Mouse (Mus musculus) frontal cortex, postnatal 10 days (tissue): ENCODE results near the gene Ccl7.
A peak's percentile ranks its signal among the peaks of the same experiment; 100 is the strongest.

Experiments
- DNase-seq, 2 experiments: peaks; one replicate each; pipeline ENCODE4 v3.0.0; 2022; ENCODE audit warnings: low spot score in 2 of 2, mixed read lengths in 1 of 2

Gene Ccl7

DNA sequence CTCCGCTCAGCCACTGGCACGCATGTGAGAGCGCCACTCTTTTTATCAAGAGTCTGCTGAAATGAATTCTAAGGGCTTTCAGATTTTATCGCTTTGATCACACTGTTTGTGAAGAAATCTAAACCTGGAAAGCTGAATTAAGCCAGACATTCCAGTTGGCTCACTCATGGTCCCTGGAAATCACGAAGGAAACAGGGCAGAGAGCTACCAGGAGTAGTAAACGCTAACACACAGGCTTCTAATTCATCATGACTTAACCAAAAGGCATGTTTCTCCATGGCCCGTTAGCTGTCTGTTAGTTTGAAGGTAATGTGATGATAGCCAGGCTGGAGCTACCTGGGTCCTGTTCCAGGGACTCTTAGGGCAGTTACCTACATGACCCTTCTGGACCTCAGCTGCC is 11.1 kb upstream of the Ccl7 start:
- no peak for DNase-seq

DNA sequence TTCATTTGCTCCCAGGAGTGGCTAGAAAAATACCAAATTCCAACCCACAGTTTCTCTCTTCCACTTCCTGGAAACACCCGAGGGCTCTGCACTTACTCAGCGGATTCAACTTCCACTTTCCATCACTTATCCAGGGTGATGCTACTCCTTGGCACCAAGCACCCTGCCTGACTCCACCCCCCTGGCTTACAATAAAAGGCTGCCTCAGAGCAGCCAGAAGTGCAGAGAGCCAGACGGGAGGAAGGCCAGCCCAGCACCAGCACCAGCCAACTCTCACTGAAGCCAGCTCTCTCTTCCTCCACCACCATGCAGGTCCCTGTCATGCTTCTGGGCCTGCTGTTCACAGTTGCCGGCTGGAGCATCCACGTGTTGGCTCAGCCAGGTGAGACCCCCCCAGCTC is 10.2 kb upstream of the Ccl7 start, which contains the start of gene Ccl2:
Ccl2 (plus strand) TSS at position 216 of the 400 bp plus-strand sequence.
- peak; percentile 41 to 66 for DNase-seq

DNA sequence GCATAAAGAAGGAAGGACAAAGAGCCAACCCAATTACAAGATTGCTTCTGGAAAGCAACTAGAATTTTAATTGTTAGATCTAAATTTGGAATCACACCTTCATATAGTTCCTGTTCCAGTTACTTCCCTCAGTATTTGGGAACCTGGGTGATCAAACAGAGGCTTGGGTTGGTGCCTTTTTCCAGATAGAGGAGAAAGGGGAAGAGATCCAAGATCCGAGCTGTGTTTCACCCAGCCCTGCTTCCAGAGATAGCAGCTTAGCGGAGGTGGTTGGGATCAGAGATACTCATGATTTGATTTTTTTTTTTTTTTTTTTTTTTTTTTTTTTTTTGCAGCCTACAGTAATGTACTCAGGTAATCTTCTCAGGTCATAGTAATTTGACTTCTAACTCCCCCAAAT is 9.7 kb upstream of the Ccl7 start:
- DNase-seq: no peak

DNA sequence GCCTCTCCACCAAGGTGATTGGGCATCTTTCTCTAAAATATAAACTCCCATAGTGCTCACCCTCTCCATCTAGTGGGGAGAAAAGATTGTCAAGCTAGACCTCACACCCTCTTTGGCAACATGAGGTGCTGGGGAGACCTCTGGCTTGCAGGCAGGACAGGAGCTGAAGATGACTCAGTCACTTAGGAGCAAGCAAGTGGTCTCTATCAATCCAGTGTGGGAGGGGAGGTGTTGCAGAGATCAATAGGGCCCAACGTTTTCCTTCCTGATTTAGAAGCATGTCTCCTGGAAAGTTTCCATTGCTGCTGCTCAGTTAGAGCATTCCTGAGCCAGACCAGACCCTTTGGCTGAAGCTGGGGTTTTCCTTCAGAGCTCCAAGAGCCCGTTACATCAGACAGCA is 7.0 kb upstream of the Ccl7 start, which contains the start of gene Gm17268:
Gm17268 (minus strand) TSS at position 28 of the 400 bp plus-strand sequence.
- DNase-seq: no peak

DNA sequence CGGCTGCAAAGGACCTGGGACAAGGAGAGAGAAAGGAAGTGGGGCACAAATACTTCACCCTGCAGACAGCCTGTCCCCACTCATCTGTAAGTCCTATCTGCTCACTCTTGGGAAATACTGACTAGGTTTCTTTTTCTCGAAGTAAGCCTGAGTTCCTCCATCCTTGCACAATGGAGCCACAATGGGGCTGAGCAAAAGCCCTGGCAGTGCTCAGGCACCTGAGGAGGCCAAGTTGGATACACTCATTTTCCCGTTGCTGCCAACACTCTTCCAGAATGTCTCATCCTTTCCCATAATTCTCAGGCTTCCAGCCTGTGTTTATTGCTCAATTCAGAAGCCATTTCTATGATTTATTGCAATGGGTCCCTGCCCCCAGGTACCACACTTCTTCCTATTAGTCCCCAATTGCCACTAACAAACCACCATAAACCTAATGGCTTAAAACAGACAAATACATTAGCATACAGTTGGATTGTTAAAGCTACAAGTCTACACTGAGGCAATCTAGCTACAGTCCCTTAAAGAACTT is 6.3 kb upstream of the Ccl7 start:
- DNase-seq: no peak

DNA sequence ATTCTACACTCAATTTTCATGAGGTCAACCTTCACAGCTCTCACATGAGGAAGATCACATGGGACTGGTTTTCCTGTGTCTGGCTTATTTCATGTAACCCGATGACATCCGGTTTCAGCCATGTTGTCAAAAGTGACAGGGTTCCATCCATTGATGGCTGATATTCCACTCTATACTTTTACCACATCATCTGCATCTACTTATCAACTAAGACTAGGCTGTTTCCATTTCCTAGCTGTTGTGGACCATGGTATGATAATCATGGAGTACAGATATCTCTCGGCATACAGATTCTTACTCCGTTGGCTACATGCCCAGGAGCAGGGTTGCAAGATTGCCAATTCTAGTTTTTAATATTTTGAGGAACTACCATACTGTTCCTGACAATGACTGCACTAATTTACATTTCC is 3.8 kb upstream of the Ccl7 start:
- no peak for DNase-seq

DNA sequence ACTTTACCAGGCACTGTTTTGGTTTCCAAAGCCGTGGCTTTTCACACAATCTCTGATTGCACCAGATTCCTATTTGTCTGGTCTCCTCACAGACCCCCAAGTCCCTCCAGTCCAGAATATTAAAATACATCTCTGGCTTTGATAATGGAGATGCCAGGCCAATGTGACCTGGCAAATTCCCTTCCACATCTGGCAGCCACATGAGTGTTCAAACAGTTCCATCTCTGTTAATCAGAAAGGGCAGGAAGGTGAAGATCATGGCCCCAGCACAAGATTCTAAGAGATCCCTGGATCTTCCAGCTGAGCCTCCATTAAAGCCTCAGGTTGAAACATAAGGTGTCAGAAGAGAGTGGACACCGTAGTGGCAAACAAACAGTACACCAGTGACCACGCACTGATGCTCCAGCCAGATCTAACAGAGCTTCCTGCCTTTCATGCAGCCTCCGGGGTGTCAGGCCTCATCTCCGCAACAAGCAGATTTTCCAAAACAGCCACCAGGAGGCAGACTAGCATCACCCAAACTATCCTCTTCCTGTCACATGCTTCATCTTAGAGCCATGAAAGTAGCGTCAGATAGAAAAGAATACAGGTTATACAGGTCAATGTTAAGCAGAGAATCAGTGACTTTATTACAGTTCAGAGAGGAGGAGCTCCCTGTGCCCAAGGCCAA is 2.4 kb downstream of the Ccl7 start:
- peak in 1 of 2 experiments; percentile 23 for DNase-seq

DNA sequence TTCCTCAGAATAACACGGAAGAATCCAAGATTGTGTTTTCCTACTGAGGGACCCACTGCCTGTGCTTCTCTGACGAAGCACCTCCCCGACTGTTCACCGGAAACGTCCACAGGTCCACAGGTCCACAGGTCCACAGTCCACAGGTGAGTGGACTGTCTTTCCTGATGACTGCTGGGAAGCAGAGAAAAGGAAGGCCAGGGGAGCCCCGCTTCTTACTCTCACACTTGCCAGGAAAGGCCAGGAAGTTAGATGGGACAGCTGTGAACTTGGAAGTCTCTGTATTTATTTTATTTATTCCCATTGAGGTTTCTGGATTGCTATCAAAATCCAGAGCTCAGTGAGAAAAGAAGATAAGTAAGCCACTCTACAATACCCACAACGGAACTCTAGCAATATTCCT is 8.3 kb downstream of the Ccl7 start:
- DNase-seq: no peak

DNA sequence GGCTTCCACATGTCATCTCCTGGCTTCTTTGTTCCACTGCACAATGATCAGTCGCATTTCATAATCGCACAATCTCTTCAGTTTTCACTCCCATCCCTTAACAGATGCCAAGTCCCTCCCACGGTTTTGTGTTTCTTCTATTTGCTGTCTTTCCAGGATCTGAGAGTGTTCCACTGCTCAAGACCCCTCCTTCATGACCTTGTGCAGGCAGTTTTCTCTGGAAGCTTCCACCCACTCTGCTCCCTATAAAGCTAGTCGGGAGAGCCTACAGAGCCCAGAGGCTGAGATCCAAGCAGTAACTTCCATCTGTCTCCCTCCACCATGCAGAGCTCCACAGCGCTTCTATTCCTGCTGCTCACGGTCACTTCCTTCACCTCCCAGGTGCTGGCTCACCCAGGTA is 12.1 kb downstream of the Ccl7 start, which contains the start of gene Ccl11:
Ccl11 (plus strand) TSS at position 178 of the 400 bp plus-strand sequence.
- DNase-seq: no peak

DNA sequence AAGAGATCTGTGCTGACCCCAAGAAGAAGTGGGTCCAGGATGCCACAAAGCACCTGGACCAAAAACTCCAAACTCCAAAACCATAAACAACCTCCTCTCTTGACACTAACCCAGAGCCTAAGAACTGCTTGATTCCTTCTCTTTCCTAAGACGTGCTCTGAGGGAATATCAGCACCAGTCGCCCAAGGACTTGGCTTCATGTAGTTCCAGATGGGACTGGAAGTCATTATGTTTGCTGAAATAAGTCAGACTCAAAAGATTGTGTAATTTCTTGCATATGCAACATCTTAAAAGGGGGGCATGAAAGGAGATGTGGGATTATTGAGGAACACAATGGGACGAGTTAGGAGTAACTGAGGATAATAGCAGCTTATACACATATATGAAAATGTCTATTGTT is 16.7 kb downstream of the Ccl7 start:
- no peak for DNase-seq

DNA sequence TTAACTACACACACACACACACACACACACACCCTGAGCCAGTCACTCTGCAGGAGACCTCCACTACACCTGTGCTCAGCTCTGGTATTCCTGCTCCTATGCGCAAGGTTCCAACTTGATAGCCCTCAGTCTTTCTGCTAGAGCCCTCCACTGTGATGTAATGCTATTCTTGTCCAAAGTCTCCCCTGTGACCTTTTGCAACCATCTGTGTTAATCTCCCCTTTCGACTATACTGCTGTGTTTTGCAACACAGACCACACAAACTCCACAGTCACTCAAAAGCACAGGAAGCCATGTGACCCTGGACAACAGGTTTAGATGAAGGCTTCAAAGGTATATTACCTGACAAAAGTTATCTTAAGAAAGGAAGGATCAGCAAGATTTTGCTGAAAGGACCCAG is 17.9 kb downstream of the Ccl7 start:
- DNase-seq: no peak

DNA sequence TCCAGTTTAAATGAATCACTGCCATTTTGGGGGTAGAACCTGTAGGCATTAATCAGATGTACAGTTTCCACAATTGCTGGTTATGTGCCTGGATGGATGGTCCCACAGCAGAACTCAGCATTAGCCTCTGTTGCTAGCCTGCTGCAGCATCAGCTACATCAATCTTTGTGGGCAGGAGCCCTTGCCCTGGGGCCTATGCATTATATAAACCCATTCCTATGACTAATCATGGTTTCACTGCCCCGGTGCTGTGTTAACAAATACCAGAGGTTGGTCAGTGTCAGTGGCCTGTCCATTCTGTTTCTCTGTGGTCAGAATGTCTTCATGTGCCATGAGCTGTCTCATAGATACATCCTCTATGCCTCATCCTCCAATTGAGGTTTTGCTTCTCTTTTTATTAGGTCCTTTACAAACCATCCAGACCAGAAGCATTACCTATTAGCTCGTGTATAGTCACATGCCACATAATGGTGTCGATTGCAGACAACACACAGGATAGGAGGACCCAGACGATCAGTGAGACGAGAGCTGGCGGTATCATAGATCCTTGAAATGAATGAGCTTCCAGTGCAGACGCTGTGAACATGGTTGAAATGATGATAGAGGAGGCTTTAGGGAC is 21.6 kb downstream of the Ccl7 start:
- DNase-seq: no peak

DNA sequence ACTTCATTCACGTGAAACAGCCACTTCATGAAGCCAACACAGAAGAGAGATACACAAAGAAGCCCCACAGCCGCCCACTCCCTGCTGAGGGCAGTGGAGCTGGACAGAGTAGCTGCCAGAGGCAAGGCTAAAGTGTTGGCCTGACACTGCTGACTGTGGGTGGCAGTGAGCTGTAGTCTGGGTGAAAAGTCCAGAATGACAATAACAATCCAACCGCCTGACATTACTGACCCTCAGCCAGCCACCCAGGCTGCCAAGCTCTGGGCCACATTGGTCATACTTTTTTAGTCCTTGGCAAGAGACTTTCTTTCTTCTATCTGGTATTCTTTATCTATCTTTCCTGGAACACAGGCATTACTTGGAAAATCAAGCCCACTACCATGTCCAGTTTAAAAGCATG is 25.6 kb downstream of the Ccl7 start:
- DNase-seq: no peak

DNA sequence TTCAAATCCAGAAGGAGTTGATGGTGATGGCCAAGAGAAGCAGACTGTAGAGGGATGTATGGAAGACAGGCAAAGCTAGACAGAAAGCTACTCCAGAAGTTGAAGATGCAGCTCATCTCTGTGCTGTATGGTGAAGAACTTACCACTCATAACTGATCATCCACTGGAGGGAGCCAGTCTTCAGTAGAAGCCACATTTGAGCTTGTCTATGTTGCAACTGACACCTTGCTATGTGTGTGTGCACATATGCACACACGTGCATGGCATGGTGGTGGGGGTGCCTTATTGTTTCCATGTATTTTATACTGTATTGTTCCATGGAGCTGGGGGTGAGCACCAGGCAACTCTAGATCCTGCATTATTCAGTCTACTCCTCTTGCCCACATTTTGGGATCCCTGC is 26.9 kb downstream of the Ccl7 start:
- no peak for DNase-seq

DNA sequence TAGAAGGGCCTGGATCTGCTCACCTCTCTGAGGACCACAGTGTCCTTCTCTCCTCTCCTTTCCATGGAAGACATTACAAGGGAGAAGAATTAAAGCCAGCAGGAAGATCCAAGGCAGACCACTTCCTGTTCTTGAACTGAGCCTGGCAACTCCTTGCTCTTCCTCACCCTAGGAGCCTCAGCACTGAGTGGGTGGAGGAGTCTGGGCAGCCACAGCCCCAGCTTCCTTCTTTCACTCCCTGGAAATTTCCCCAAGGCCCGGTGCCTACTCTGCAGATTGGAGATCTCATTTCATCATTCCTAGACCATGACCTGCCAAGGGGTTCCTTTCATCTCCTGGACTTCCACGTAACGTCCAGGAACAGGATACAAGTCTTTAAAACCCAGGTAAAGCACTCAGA is 27.5 kb downstream of the Ccl7 start:
- DNase-seq: no peak

DNA sequence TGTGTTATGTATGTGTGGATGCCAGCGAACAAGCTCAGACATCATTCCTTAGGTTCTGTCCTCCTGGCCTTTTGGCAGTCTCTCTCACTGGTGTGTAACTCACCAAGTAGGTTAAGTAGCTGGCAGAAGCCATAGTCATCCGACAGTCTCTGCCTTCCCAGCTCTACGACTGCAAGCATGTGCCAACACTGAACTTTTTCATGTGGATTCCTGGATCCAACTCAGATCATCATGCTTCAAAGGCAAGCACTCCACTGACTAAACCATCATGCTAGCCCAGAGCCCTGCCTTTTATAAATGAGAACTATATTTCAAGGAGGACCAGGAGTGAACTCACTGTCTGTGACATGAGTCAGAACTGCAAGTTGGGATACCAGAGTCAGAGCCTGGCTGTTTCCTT is 28.2 kb downstream of the Ccl7 start:
- no peak for DNase-seq

DNA sequence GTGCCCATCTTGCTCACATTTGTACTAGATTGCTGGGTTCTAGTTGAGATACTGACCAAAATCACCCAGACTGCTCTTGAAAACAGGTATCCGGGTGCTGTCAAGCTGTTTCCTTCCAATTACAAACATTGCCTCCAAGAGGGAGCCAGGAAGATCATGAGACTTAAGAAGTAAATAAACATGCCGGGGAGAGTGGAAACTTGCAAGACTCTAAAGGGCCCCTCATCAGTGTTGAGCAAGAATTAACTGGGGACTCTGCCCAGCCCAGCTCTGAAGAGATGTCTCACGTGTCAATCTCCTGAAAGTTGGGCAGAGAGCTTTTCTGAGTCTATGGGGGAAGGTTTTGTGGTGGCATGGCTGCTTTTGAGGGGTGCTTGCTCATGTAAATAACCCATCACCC is 31.5 kb downstream of the Ccl7 start:
- no peak for DNase-seq

DNA sequence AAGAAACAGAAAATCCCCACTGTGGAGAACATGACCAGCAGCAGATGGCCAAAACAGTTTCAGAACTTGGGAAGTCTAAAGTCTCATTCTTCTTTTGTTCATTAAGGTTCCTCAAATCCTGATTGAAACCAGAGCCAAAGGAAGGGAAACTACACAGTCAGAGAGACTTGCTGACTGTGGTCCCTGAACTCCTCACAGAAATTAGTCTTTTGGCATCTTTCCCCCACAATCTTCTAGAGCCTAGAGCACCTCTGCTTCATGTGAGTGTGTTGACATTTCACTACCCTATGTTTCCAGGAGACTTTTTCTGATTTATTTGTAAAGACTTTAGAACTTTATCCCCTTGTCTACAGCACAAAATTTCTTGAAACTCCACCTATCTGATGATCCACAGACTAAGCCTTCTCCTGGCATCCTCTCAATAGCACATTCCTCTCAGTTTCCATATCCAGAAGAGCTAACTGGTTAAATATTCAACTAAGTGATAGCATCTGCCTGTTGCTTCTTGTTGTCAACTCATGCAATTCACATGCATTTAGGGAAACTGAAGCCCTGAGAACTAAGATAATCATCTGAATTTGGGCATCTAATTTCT is 32.7 kb downstream of the Ccl7 start:
- no peak for DNase-seq

DNA sequence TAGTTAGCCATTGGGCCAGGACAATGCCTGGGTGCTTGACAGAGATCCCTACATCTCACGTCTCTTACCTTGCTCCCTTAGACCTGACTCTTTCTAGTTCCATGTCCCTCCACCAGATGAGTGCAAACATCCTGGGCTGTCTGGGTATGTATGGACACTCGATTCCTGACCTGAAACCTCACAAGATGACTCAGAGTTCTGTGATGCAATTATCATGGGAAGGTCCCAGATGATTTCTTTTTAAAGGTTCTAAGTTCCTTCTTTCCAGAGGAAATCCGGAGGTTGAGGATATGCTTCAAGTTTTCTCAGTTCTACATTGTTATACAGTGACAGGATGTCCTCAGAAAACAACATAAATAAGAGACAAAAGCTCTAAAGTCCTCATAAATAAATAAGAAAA is 35.4 kb downstream of the Ccl7 start:
- no peak for DNase-seq

DNA sequence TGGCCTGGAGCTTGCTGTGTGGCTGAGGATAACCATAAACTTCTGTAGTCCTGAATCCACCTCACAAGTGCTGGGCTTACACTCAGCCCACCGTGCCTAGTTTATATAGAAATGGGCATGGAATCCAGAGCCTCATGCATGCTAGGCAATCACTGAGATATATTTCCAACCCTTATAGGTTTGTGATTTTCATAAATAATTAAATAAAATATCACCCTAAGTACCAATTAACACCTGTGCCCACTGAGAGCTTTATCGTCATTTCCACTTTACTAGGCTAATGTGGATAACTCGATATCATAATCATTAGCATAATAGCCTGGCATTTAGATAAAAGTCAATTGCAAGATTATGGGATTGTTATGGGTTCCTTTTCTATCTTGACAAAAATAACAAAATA is 38.8 kb downstream of the Ccl7 start:
- DNase-seq: no peak
